Mouse (Mus musculus) forebrain, postnatal 0 days (tissue): ENCODE measurements around the gene Elf1. TPM values are rescaled to one million over a fixed set of nuclear protein-coding genes. Genes with fewer than 3 reads are reported as not detected.
A peak's percentile ranks its signal among the peaks of the same experiment; 100 is the strongest.

ENCODE experiments used
- ATAC-seq: fragments of 200-750 bp; cut with Nextera tagmentation; 2 replicates; pipeline ENCODE4 v1.8.0; 2017; ENCODE audit warnings: mild to moderate bottlenecking, moderate library complexity
- DNase-seq: peaks from one replicate; pipeline ENCODE4 v3.0.0-alpha.2; 2015
- H3K27ac ChIP-seq: fragments of 300-500 bp; sonication (generic); 2 replicates; pipeline ENCODE4 v1.5.1; 2014; ENCODE audit warnings: low read depth, mild to moderate bottlenecking, antibody characterized with exemption, low read length, moderate library complexity, mixed read lengths
- H3K27me3 ChIP-seq: fragments of 300-500 bp; sonication (generic); 2 replicates; pipeline ENCODE4 v1.6.1; 2014; ENCODE audit warnings: mild to moderate bottlenecking, low read length, mixed read lengths; ENCODE audit not compliant: insufficient read depth
- H3K36me3 ChIP-seq: fragments of 300-500 bp; sonication (generic); 2 replicates; pipeline ENCODE4 v1.6.1; 2014; ENCODE audit warnings: mild to moderate bottlenecking, moderate library complexity; ENCODE audit not compliant: insufficient read depth
- H3K4me1 ChIP-seq: fragments of 300-500 bp; sonication (generic); 2 replicates; pipeline ENCODE4 v1.6.1; 2014; ENCODE audit warnings: antibody characterized with exemption; ENCODE audit not compliant: insufficient read depth
- H3K4me2 ChIP-seq: fragments of 300-500 bp; sonication (generic); 2 replicates; pipeline ENCODE4 v1.6.1; 2014; ENCODE audit warnings: low read depth, mild to moderate bottlenecking, moderate library complexity
- H3K4me3 ChIP-seq: fragments of 300-500 bp; sonication (generic); 2 replicates; pipeline ENCODE4 v1.5.1; 2014; ENCODE audit warnings: low read depth, low read length, mixed read lengths
- H3K9ac ChIP-seq: fragments of 300-500 bp; sonication (generic); 2 replicates; pipeline ENCODE4 v1.6.1; 2014; ENCODE audit warnings: mild to moderate bottlenecking
- H3K9me3 ChIP-seq: fragments of 300-500 bp; sonication (generic); 2 replicates; pipeline ENCODE4 v1.6.1; 2016; ENCODE audit warnings: low read length
- CTCF ChIP-seq: sonication (generic); IDR thresholded peaks from 2 replicates; pipeline ENCODE4 v1.5.1; 2016; ENCODE audit warnings: antibody characterized with exemption, control low read depth, low read depth
- WGBS: fragments of 180-500 bp; shearing (Covaris S2); extraction: QIAGEN DNeasy Blood & Tissue Kit; methylation state at CpG from one replicate; pipeline ENCODE4 v1.1.7; 2014; 5-methylcytosine and 5-hydroxymethylcytosine counted together
- polyA plus RNA-seq: library from polyadenylated mRNA; unstranded; fragments of >200 nt; fragmentation: Nextera tagmentation; extraction: Ambion mirVana; gene quantifications from 2 replicates; pipeline ENCODE4 v1.2.1, GENCODE M21; 2015
- total RNA-seq: library from RNA; depleted of rRNA; stranded (reverse); fragments of >200 nt; gene quantifications from 2 replicates; pipeline ENCODE4 v1.2.3, GENCODE M21; 2014

Gene Elf1
- total and polyA plus RNA-seq, 2 experiments from 2014 or later = 2.3 to 8.9 TPM

DNA sequence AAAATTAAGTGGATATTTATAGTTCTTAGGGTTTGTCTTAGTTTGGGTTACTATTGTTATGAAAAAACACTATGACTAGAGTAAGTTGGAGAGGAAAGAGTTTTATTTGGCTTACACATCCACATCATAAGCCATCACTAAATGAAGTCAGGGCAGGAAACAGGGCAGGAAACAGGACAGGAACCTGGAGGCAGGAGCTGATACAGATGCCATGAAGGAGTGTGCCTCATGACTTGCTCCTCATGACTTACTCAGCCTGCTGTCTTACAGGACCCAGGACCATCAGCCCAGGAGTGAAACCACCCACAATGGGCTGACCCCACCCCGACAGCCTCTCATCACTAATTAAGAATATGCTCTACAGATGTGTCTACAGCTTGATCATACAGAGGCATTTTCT is 93.4 kb downstream of the Elf1 start:
- Histone ChIP-seq H3K4me2 (no peak overlapping the region), H3K36me3 (no peaks in the 10 kb centered on the region), H3K9me3 (no peaks in the 10 kb centered on the region), H3K4me3 (no peak overlapping the region), H3K27ac (no peak overlapping the region), H3K4me1 (no peaks in the 10 kb centered on the region), H3K9ac (no peak overlapping the region), H3K27me3 (no peaks in the 10 kb centered on the region)
- ATAC-seq (no peak), DNase-seq (no peak)
- TF ChIP-seq CTCF = no peak
- 100% methylated on average over 1 of the region's 1 CpGs for WGBS

DNA sequence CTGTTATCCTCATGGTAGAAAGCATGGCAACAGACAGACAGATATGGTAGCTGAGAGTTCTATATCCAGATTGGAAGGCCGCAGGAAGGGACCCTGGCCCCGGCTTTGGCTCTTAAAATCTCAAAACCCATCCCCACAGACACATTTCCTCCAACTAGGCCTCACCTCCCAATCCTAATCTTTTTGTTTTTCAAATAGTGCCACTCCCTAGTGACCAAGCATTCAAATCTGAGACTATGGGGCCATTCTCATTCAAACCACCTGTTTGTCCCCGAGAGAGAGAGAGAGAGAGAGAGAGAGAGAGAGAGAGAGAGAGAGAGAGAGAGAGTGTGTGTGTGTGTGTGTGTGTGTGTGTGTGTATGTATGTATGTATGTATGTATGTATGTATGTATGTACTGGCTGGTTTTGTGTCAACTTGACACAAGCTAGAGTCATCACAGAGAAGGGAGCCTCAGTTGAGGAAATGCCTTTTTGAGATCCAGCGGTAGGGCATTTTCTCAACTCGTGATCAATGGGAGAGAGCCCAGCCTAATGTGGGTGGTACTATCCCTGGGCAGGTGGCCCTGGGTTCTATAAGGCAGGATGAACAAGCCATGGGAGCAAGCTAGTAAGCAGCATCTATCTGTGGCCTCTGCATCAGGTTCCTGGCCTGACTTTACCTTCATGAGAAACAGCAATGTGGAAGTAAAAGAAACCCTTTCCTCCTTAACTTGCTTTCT is 102.7 kb downstream of the Elf1 start:
- H3K4me1 ChIP-seq = peaks cover 8% of the 10 kb centered on the region; the same call in 1 of the 2 replicates
- H3K9ac ChIP-seq = no peak overlapping the region
- DNase-seq = no peak
- ATAC-seq = no peak
- H3K4me3 ChIP-seq = no peak overlapping the region
- H3K27me3 ChIP-seq = no peaks in the 10 kb centered on the region
- 86% methylated on average over 5 of the region's 5 CpGs for WGBS
- 0 out of 2 replicates have a peak, but pooled peaks cover 3% of the 10 kb centered on the region for H3K36me3 ChIP-seq
- H3K9me3 ChIP-seq = no peaks in the 10 kb centered on the region
- TF ChIP-seq CTCF = no peak
- no peak overlapping the region for H3K27ac ChIP-seq
- H3K4me2 ChIP-seq = no peak overlapping the region

DNA sequence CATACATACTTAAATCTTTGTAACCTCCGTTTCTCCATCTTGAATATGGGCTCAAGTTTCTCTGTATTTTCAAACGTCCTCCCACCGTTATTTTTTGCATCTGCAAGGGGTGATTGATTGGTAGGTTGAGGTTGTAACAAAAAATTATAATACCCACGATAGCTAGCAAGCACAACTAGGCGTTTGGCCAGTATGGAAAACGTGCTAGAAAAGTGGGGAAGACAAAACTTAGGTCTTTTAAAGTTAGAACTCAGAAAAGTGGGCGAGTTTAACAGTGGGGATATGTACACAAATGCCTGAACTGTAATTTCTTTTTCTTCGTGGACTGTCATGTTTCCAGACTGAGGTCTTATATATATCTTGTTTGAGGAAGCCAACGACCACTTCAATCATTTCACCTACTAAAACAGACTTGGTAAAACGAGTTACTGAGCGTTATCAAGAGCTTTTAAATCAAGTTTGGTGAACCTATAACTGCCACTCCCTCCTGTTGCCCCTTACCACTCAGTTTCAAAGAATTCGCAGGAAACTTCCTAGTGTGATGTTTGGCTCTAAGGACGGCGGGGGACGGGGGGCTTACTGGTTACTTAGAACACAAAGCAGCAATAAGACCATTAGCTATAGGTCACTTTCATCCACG is 105.6 kb downstream of the Elf1 start:
- 37% methylated on average over 16 of the region's 16 CpGs for WGBS
- TF ChIP-seq CTCF = no peak
- Histone ChIP-seq H3K4me3 (peak overlapping the region; percentile 67), H3K9ac (peak overlapping the region; percentile 72), H3K27ac (peak overlapping the region; percentile 98), H3K9me3 (no peaks in the 10 kb centered on the region), H3K4me2 (peak overlapping the region; percentile 59), H3K4me1 (peaks cover 13% of the 10 kb centered on the region), H3K36me3 (no peaks in the 10 kb centered on the region), H3K27me3 (no peaks in the 10 kb centered on the region)
- ATAC-seq (no peak), DNase-seq (no peak)

- Histone ChIP-seq H3K27ac (peak within 1 kb of the TSS; percentile 98), H3K9ac (peak within 1 kb of the TSS; percentile 72), H3K27me3 (no peaks in the 10 kb centered on the region), H3K4me1 (peaks cover 13% of the 10 kb centered on the region), H3K4me2 (peak within 1 kb of the TSS; percentile 59), H3K4me3 (peak within 1 kb of the TSS; percentile 67), H3K9me3 (no peaks in the 10 kb centered on the region), H3K36me3 (0 out of 2 replicates have a peak, but pooled peaks cover 1% of the 10 kb centered on the region)
- ATAC-seq (peak; percentile 99), DNase-seq (peak; percentile 99)
- no peak for TF ChIP-seq CTCF
- WGBS = 2% methylated on average over 58 of the region's 60 CpGs
Observed at GRCm38 (mm10) chr14:79587139-79587851, 106.3 kb downstream of the Elf1 start, which contains the start of gene Sugt1. Gene Sugt1, plus strand, starts transcription at chr14:79587691.

GRCm38 (mm10) chr14:79587852-79588229 is 106.8 kb downstream of the Elf1 start:
- no peaks in the 10 kb centered on the region for H3K9me3 ChIP-seq
- H3K36me3 ChIP-seq = 0 out of 2 replicates have a peak, but pooled peaks cover 3% of the 10 kb centered on the region
- H3K9ac ChIP-seq = peak overlapping the region; percentile 72
- peaks cover 13% of the 10 kb centered on the region for H3K4me1 ChIP-seq
- peak overlapping the region; percentile 98 for H3K27ac ChIP-seq
- peak overlapping the region; percentile 59 for H3K4me2 ChIP-seq
- TF ChIP-seq CTCF = no peak
- 2% methylated on average over 9 of the region's 9 CpGs for WGBS
- peak overlapping the region; percentile 67 for H3K4me3 ChIP-seq
- DNase-seq (no peak), ATAC-seq (peak; percentile 20)
- H3K27me3 ChIP-seq = no peaks in the 10 kb centered on the region

- peak overlapping the region; percentile 59 for H3K4me2 ChIP-seq
- H3K27me3 ChIP-seq = no peaks in the 10 kb centered on the region
- no peak overlapping the region for H3K27ac ChIP-seq
- 87% methylated on average over 9 of the region's 9 CpGs for WGBS
- no peak for DNase-seq
- H3K9ac ChIP-seq = peak overlapping the region; percentile 72; the same call in 1 of the 2 replicates
- H3K4me3 ChIP-seq = peak overlapping the region; percentile 67
- TF ChIP-seq CTCF = no peak
- H3K36me3 ChIP-seq = 0 out of 2 replicates have a peak, but pooled peaks cover 3% of the 10 kb centered on the region
- ATAC-seq = no peak
- peaks cover 13% of the 10 kb centered on the region for H3K4me1 ChIP-seq
- no peaks in the 10 kb centered on the region for H3K9me3 ChIP-seq
Observed at GRCm38 (mm10) chr14:79588534-79588951, 107.5 kb downstream of the Elf1 start.
